Comparison of ENCODE assay signal across 19 mouse cellular contexts in the genomic region with DNA sequence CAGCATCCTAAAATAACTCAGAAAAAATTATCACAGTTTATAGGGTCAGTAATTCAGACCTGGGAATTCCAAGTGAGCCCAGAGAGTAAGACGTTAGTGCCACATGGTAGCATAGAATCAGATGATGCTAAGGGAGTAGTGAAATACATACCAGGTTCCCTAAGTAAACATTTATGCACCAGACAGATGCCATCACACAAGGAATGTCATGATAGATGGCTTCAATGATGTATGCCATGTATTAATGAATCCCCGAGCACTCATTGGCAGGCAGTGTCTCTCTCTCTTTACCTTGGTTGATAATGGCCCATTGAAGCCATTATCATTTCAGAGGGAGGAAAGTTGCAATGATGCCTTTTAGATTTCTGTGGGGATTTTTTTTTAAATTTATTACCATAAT.
DNase-seq lines count a peak whose midpoint lies in the region; ATAC-seq lines count a peak whose summit lies in the region.
"Had no signal": no experiment of that assay in that cellular context is flagged by ENCODE, and none has a peak within 500 bp of the region (broad histone marks: within the 10 kb centered on the region; RNA-seq: fewer than 3 reads in every experiment).

No protein-coding gene starts in this region.

- H3K4me1 ChIP-seq in neural tube, embryonic 13.5 days (replicated peaks) = no peaks in the 10 kb centered on the region
- no peaks in the 10 kb centered on the region for H3K4me1 ChIP-seq in neural tube, embryonic 15.5 days
- H3K4me1 ChIP-seq in neural tube, embryonic 14.5 days (ENCODE audit: control insufficient read depth, insufficient read depth, low read length) = no peaks in the 10 kb centered on the region

- H3K9me3 ChIP-seq in neural tube, embryonic 13.5 days = no peaks in the 10 kb centered on the region
- no peaks in the 10 kb centered on the region for H3K9me3 ChIP-seq in neural tube, embryonic 15.5 days (replicated peaks)
- no peaks in the 10 kb centered on the region for H3K9me3 ChIP-seq in neural tube, embryonic 14.5 days (ENCODE audit: control insufficient read depth, low read length)
- H3K9me3 ChIP-seq: G1E had no signal

- H3K27ac ChIP-seq in neural tube, embryonic 13.5 days (replicated peaks) = no peak overlapping the region
- no peak overlapping the region for H3K27ac ChIP-seq in neural tube, embryonic 15.5 days (replicated peaks)
- H3K27ac ChIP-seq in neural tube, embryonic 14.5 days (ENCODE audit: low read depth, low read length) = no peak overlapping the region

- no peak overlapping the region for H3K9ac ChIP-seq in neural tube, embryonic 13.5 days
- no peak overlapping the region for H3K9ac ChIP-seq in neural tube, embryonic 15.5 days (replicated peaks)
- no peak overlapping the region for H3K9ac ChIP-seq in neural tube, embryonic 14.5 days (replicated peaks; ENCODE audit: low read depth, low read length)

- peak; percentile 71; the same call in 1 of the 2 replicates for ATAC-seq in neural tube, embryonic 13.5 days (ENCODE audit: low read depth)
- ATAC-seq in neural tube, embryonic 15.5 days (ENCODE audit: low FRiP score) = no peak
- peak; percentile 69; the same call in 1 of the 2 replicates for ATAC-seq in neural tube, embryonic 14.5 days (ENCODE audit: low read depth)
- ATAC-seq: activated CD4-positive, CD25-positive, alpha-beta regulatory T cell, adult 4 months; CD4-positive, CD25-positive, alpha-beta regulatory T cell, adult 4 months; Patski had no signal

- no peak overlapping the region for H3K4me3 ChIP-seq in neural tube, embryonic 13.5 days
- no peak overlapping the region for H3K4me3 ChIP-seq in neural tube, embryonic 15.5 days (replicated peaks)
- H3K4me3 ChIP-seq in neural tube, embryonic 14.5 days (ENCODE audit: low read depth, low read length) = no peak overlapping the region

- H3K27me3 ChIP-seq in neural tube, embryonic 13.5 days = no peaks in the 10 kb centered on the region
- H3K27me3 ChIP-seq in neural tube, embryonic 15.5 days (replicated peaks) = no peaks in the 10 kb centered on the region
- no peaks in the 10 kb centered on the region for H3K27me3 ChIP-seq in neural tube, embryonic 14.5 days (ENCODE audit: control insufficient read depth, insufficient read depth, low read length)
- H3K27me3 ChIP-seq: CH12.LX, Patski had no signal

- DNase-seq in neural tube, embryonic 10.5 days (ENCODE audit: extremely low spot score, low spot score) = no peak
- DNase-seq: adrenal gland, adult 2 months; adrenal gland, adult 8-10 months; adrenal gland, postnatal 10 days; adrenal gland, postnatal 14 days; adrenal gland, postnatal 25 days; adrenal gland, postnatal 36 days; B cell, adult 2 months; cerebellum, adult 11 months; cerebellum, adult 11-12 months; cerebellum, adult 18-20 months had no signal

- no peaks in the 10 kb centered on the region for H3K36me3 ChIP-seq in neural tube, embryonic 13.5 days
- H3K36me3 ChIP-seq in neural tube, embryonic 15.5 days = no peaks in the 10 kb centered on the region
- H3K36me3 ChIP-seq in neural tube, embryonic 14.5 days (ENCODE audit: control insufficient read depth, insufficient read depth, low read length) = no peaks in the 10 kb centered on the region
- H3K36me3 ChIP-seq: G1E had no signal

- H3K4me2 ChIP-seq in neural tube, embryonic 13.5 days = no peak overlapping the region
- no peak overlapping the region for H3K4me2 ChIP-seq in neural tube, embryonic 15.5 days
- H3K4me2 ChIP-seq in neural tube, embryonic 14.5 days (ENCODE audit: low read depth, low read length) = no peak overlapping the region

- 64% methylated on average over 2 of the region's 2 CpGs for WGBS in neural tube, embryonic 13.5 days
- 65% methylated on average over 2 of the region's 2 CpGs for WGBS in neural tube, embryonic 15.5 days
- 65% methylated on average over 2 of the region's 2 CpGs for WGBS in neural tube, embryonic 14.5 days
